Mouse (Mus musculus) frontal cortex, adult (tissue): ENCODE data around the gene Hmbs.
A peak's percentile ranks its signal among the peaks of the same experiment; 100 is the strongest.
"Not testable (repeated sequence)": the region's sequence is repeated elsewhere in the genome, so short reads cannot be mapped to it uniquely, and the experiment has no call there.

Experiments used
- ATAC-seq: cut with Nextera tagmentation; 2 replicates; pipeline ENCODE4 v1.9.2; 2017; ENCODE audit warnings: mild to moderate bottlenecking, moderate library complexity, mixed read lengths; ENCODE audit not compliant: low TSS enrichment

Hmbs gene

GRCm38 (mm10) chr9:44343781-44344421 is at the start of gene Hmbs:
Gene Hmbs, minus strand, starts transcription at chr9:44344228.
- peak; percentile 92 for ATAC-seq

GRCm38 (mm10) chr9:44391466-44391865 is 47.4 kb upstream of the Hmbs start:
- peak; percentile 51; the same call in 1 of the 2 replicates for ATAC-seq

GRCm38 (mm10) chr9:44389273-44389672 is 45.2 kb upstream of the Hmbs start:
- peak; percentile 67; the same call in 1 of the 2 replicates for ATAC-seq

GRCm38 (mm10) chr9:44387221-44387620 is 43.2 kb upstream of the Hmbs start:
- ATAC-seq = no peak

GRCm38 (mm10) chr9:44384596-44384995 is 40.6 kb upstream of the Hmbs start:
- ATAC-seq = no peak

- no peak for ATAC-seq
Observed at GRCm38 (mm10) chr9:44379862-44380261, 35.8 kb upstream of the Hmbs start.

GRCm38 (mm10) chr9:44379054-44379834 is 35.2 kb upstream of the Hmbs start, which contains the start of gene Hyou1:
Gene Hyou1, plus strand, starts transcription at chr9:44379490.
- peak; percentile 95 for ATAC-seq

- no peak for ATAC-seq
Observed at GRCm38 (mm10) chr9:44378153-44378730, 34.2 kb upstream of the Hmbs start.

GRCm38 (mm10) chr9:44377335-44377734 is 33.3 kb upstream of the Hmbs start:
- not testable (repeated sequence) for ATAC-seq

- ATAC-seq = no peak
Observed at GRCm38 (mm10) chr9:44376141-44376540, 32.1 kb upstream of the Hmbs start.

GRCm38 (mm10) chr9:44373386-44373785 is 29.4 kb upstream of the Hmbs start:
- no peak for ATAC-seq

GRCm38 (mm10) chr9:44364480-44364879 is 20.5 kb upstream of the Hmbs start:
- no peak for ATAC-seq

- not testable (repeated sequence) for ATAC-seq
Observed at GRCm38 (mm10) chr9:44361931-44362330, 17.9 kb upstream of the Hmbs start.

GRCm38 (mm10) chr9:44361190-44361917 is 17.3 kb upstream of the Hmbs start, which contains the start of gene Vps11:
Gene Vps11, minus strand, starts transcription at chr9:44361670.
- ATAC-seq = peak; percentile 83

GRCm38 (mm10) chr9:44357207-44357606 is 13.2 kb upstream of the Hmbs start:
- ATAC-seq = no peak

GRCm38 (mm10) chr9:44353142-44353541 is 9.1 kb upstream of the Hmbs start:
- ATAC-seq = no peak

- no peak for ATAC-seq
Observed at GRCm38 (mm10) chr9:44352337-44352736, 8.3 kb upstream of the Hmbs start.

- peak; percentile 50; the same call in 1 of the 2 replicates for ATAC-seq
Observed at GRCm38 (mm10) chr9:44351396-44351795, 7.4 kb upstream of the Hmbs start.

GRCm38 (mm10) chr9:44348546-44348945 is 4.5 kb upstream of the Hmbs start:
- no peak for ATAC-seq

GRCm38 (mm10) chr9:44347621-44348020 is 3.6 kb upstream of the Hmbs start:
- ATAC-seq = no peak

GRCm38 (mm10) chr9:44347166-44347565 is 3.1 kb upstream of the Hmbs start:
- no peak for ATAC-seq
